Mouse (Mus musculus) erythroblast, embryonic 14.5 days (primary cell): ENCODE measurements around the gene Ptgdr2.

Experiments
- GATA1 ChIP-seq: IDR thresholded peaks from 2 replicates; pipeline ENCODE4 v1.6.1; 2012; ENCODE audit warnings: low read length, inconsistent platforms, mixed read lengths
- TAL1 ChIP-seq: IDR thresholded peaks from 3 replicates; pipeline ENCODE4 v1.6.1; 2012; ENCODE audit warnings: low read length, inconsistent platforms, mixed read lengths

- TF ChIP-seq TAL1 (no peak), GATA1 (no peak)
These were observed 42.5 kb downstream of the Ptgdr2 start for GRCm38 (mm10) chr19:10979184-10980168.
